In genomic region chr8:64691591-64692401, GRCm38 (mm10) we compare ENCODE assay signal across 9 mouse cellular contexts. TPM values are rescaled to one million over a fixed set of nuclear protein-coding genes. Genes with fewer than 3 reads are reported as not detected.
DNase-seq lines count a peak whose midpoint lies in the region; ATAC-seq lines count a peak whose summit lies in the region.
"Had no signal": no experiment of that assay in that cellular context is flagged by ENCODE, and none has a peak within 500 bp of the region (broad histone marks: within the 10 kb centered on the region; RNA-seq: fewer than 3 reads in every experiment).

No protein-coding gene starts in this region.

- no peaks in the 10 kb centered on the region for H3K9me3 ChIP-seq in heart, embryonic 14.5 days (ENCODE audit: control insufficient read depth, low read length)
- no peaks in the 10 kb centered on the region for H3K9me3 ChIP-seq in forebrain, embryonic 11.5 days (ENCODE audit: control insufficient read depth, low read length)
- no peaks in the 10 kb centered on the region for H3K9me3 ChIP-seq in limb, embryonic 15.5 days

- H3K4me3 ChIP-seq in heart, embryonic 14.5 days (ENCODE audit: control insufficient read depth in 1 of 2, insufficient read depth in 1 of 2, low read depth in 1 of 2, low read length in 2 of 2), result peak overlapping the region; percentile 69 to 75
- H3K4me3 ChIP-seq in forebrain, embryonic 11.5 days (ENCODE audit: low read depth, low read length), result peak overlapping the region; percentile 67
- peak overlapping the region; percentile 69 for H3K4me3 ChIP-seq in limb, embryonic 15.5 days

- H3K27me3 ChIP-seq in heart, embryonic 14.5 days (ENCODE audit: control insufficient read depth, insufficient read depth, low read length), result no peaks in the 10 kb centered on the region
- no peaks in the 10 kb centered on the region for H3K27me3 ChIP-seq in forebrain, embryonic 11.5 days (ENCODE audit: control insufficient read depth, insufficient read depth, low read length)
- no peaks in the 10 kb centered on the region for H3K27me3 ChIP-seq in limb, embryonic 15.5 days
- H3K27me3 ChIP-seq: Patski had no signal

- DNase-seq in heart, postnatal 36 days, result no peak
- peak; percentile 55 for DNase-seq in NIH3T3 (ENCODE audit: low read depth)
- DNase-seq in forebrain, embryonic 11.5 days (ENCODE audit: low spot score), result no peak
- no peak for DNase-seq in thymus, postnatal 4 days
- DNase-seq in right cerebral cortex, postnatal 10 days (ENCODE audit: low spot score in 2 of 2), result no peak
- no peak for DNase-seq in kidney, postnatal 14 days

- H3K27ac ChIP-seq in heart, embryonic 14.5 days (replicated peaks in 1 of 2; ENCODE audit: control insufficient read depth in 1 of 2, insufficient read depth in 1 of 2, low read depth in 2 of 2, low read length in 2 of 2), result peak overlapping the region; percentile 40 to 92
- peak overlapping the region; percentile 93; the same call in 1 of the 2 replicates for H3K27ac ChIP-seq in forebrain, embryonic 11.5 days (ENCODE audit: low read depth, low read length)
- H3K27ac ChIP-seq in limb, embryonic 15.5 days, result no peak overlapping the region

- H3K9ac ChIP-seq in heart, embryonic 14.5 days (ENCODE audit: low read length), result peak overlapping the region; percentile 83
- peak overlapping the region; percentile 97 for H3K9ac ChIP-seq in forebrain, embryonic 11.5 days (ENCODE audit: low read length)
- peak overlapping the region; percentile 71; the same call in 1 of the 2 replicates for H3K9ac ChIP-seq in limb, embryonic 15.5 days

- H3K36me3 ChIP-seq in heart, embryonic 14.5 days (ENCODE audit: control insufficient read depth, insufficient read depth, low read length), result no peaks in the 10 kb centered on the region
- no peaks in the 10 kb centered on the region for H3K36me3 ChIP-seq in forebrain, embryonic 11.5 days (ENCODE audit: control insufficient read depth, insufficient read depth, low read length)
- H3K36me3 ChIP-seq in limb, embryonic 15.5 days, result no peaks in the 10 kb centered on the region

- peak overlapping the region; percentile 74 for H3K4me2 ChIP-seq in heart, embryonic 14.5 days (ENCODE audit: low read length)
- H3K4me2 ChIP-seq in forebrain, embryonic 11.5 days (ENCODE audit: low read depth, low read length, severe bottlenecking), result peak overlapping the region; percentile 58
- H3K4me2 ChIP-seq in limb, embryonic 15.5 days, result peak overlapping the region; percentile 89

- intact Hi-C loops in heart, postnatal 36 days (cut with DNase I), result loop anchor here (2.0 to 5.0 kb wide), 4 partner anchors 21 to 251 kb away; partner anchors contain the start of gene Msmo1

- WGBS in heart, embryonic 14.5 days, result 12% methylated on average over 16 of the region's 16 CpGs
- WGBS in forebrain, embryonic 11.5 days, result 8% methylated on average over 16 of the region's 16 CpGs
- 13% methylated on average over 16 of the region's 16 CpGs for WGBS in limb, embryonic 15.5 days

- ATAC-seq in heart, embryonic 14.5 days (ENCODE audit: insufficient number of reproducible peaks, insufficient read depth, low FRiP score, low read depth), result no peak
- no peak for ATAC-seq in forebrain, embryonic 11.5 days (replicated peaks; ENCODE audit: low FRiP score)
- no peak for ATAC-seq in limb, embryonic 15.5 days (ENCODE audit: insufficient number of reproducible peaks, low FRiP score, low TSS enrichment, low read depth)

- peaks cover 7 to 24% of the 10 kb centered on the region in 2 experiments for H3K4me1 ChIP-seq in heart, embryonic 14.5 days (ENCODE audit: control insufficient read depth in 2 of 2, insufficient read depth in 2 of 2, low read length in 2 of 2)
- H3K4me1 ChIP-seq in forebrain, embryonic 11.5 days (replicated peaks; ENCODE audit: control insufficient read depth, insufficient read depth, low read length), result no peaks in the 10 kb centered on the region; the same call in 1 of the 2 replicates
- H3K4me1 ChIP-seq in limb, embryonic 15.5 days, result peaks cover 8% of the 10 kb centered on the region

RNA-seq across cellular contexts. Expression of gene Cpe, which starts 1.1 kb away (rescaled TPM):
- 287 and 295 TPM in 2 replicates for polyA plus RNA-seq in heart, embryonic 14.5 days (2014; fragmentation: Nextera tagmentation; extraction: Ambion mirVana)
- 100 to 1,000 TPM; 267 to 294 TPM for total RNA-seq in heart, postnatal 36 days (2021)
- 260 and 266 TPM in 2 replicates for polyA plus RNA-seq in forebrain, embryonic 11.5 days (2014; fragmentation: Nextera tagmentation; extraction: Ambion mirVana)
- polyA plus RNA-seq in limb, embryonic 15.5 days (2015; fragmentation: Nextera tagmentation; extraction: Ambion mirVana), result 169 and 170 TPM in 2 replicates

RNA-seq across cellular contexts. Expression of gene Msmo1, which starts 41.8 kb away (rescaled TPM):
- 46.5 and 55.0 TPM in 2 replicates for polyA plus RNA-seq in heart, embryonic 14.5 days (2014; fragmentation: Nextera tagmentation; extraction: Ambion mirVana)
- 1 to 10 TPM; 5.3 to 6.9 TPM for total RNA-seq in heart, postnatal 36 days (2021)
- polyA plus RNA-seq in forebrain, embryonic 11.5 days (2014; fragmentation: Nextera tagmentation; extraction: Ambion mirVana), result 205 and 208 TPM in 2 replicates
- 92.7 and 95.2 TPM in 2 replicates for polyA plus RNA-seq in limb, embryonic 15.5 days (2015; fragmentation: Nextera tagmentation; extraction: Ambion mirVana)
